Mouse (Mus musculus) limb, embryonic 11.5 days (tissue): Measurements from ENCODE around the gene Itgb3. TPM values are rescaled to one million over a fixed set of nuclear protein-coding genes. Genes with fewer than 3 reads are reported as not detected.

Source experiments
- ATAC-seq: fragments of 200-750 bp; cut with Nextera tagmentation; 2 replicates; pipeline ENCODE4 v1.8.0; 2017; ENCODE audit warnings: low read depth; ENCODE audit not compliant: insufficient number of reproducible peaks, low FRiP score, low TSS enrichment
- DNase-seq: peaks from one replicate; pipeline ENCODE4 v3.0.0-alpha.2; 2015; ENCODE audit warnings: low spot score
- H3K27ac ChIP-seq: fragments of 300-500 bp; sonication (generic); replicated peaks from 2 replicates; pipeline ENCODE4 v1.5.1; 2014; ENCODE audit warnings: low read depth, mild to moderate bottlenecking, low read length
- H3K27me3 ChIP-seq: fragments of 300-500 bp; sonication (generic); 2 replicates; pipeline ENCODE4 v1.6.1; 2014; ENCODE audit warnings: mild to moderate bottlenecking, low read length, mixed read lengths; ENCODE audit not compliant: control insufficient read depth, insufficient read depth
- H3K36me3 ChIP-seq: fragments of 300-500 bp; sonication (generic); 2 replicates; pipeline ENCODE4 v1.6.1; 2014; ENCODE audit warnings: mild to moderate bottlenecking, low read length, moderate library complexity, mixed read lengths; ENCODE audit not compliant: control insufficient read depth, insufficient read depth
- H3K4me1 ChIP-seq: fragments of 300-500 bp; sonication (generic); 2 replicates; pipeline ENCODE4 v1.6.1; 2014; ENCODE audit warnings: low read length, mixed read lengths; ENCODE audit not compliant: control insufficient read depth, insufficient read depth
- H3K4me2 ChIP-seq: fragments of 300-500 bp; sonication (generic); 2 replicates; pipeline ENCODE4 v1.6.1; 2014; ENCODE audit warnings: low read depth, mild to moderate bottlenecking, moderate library complexity; ENCODE audit not compliant: severe bottlenecking
- H3K4me3 ChIP-seq: fragments of 300-500 bp; sonication (generic); 2 replicates; pipeline ENCODE4 v1.5.1; 2014; ENCODE audit warnings: low read depth, low read length
- H3K9ac ChIP-seq: fragments of 300-500 bp; sonication (generic); 2 replicates; pipeline ENCODE4 v1.6.1; 2014; ENCODE audit warnings: mild to moderate bottlenecking, low read length
- H3K9me3 ChIP-seq: fragments of 300-500 bp; sonication (generic); 2 replicates; pipeline ENCODE4 v1.6.1; 2016; ENCODE audit warnings: low read length; ENCODE audit not compliant: control insufficient read depth
- WGBS: fragments of 180-500 bp; shearing (Covaris S2); extraction: QIAGEN DNeasy Blood & Tissue Kit; methylation state at CpG from one replicate; pipeline ENCODE4 v1.1.7; 2014; 5-methylcytosine and 5-hydroxymethylcytosine counted together
- polyA plus RNA-seq: library from polyadenylated mRNA; unstranded; fragments of >200 nt; fragmentation: Nextera tagmentation; extraction: Ambion mirVana; gene quantifications from 2 replicates; pipeline ENCODE4 v1.2.1, GENCODE M21; 2014

Itgb3 gene
- polyA plus RNA-seq, 1 experiment from 2014 or later: 1.1 TPM

DNA sequence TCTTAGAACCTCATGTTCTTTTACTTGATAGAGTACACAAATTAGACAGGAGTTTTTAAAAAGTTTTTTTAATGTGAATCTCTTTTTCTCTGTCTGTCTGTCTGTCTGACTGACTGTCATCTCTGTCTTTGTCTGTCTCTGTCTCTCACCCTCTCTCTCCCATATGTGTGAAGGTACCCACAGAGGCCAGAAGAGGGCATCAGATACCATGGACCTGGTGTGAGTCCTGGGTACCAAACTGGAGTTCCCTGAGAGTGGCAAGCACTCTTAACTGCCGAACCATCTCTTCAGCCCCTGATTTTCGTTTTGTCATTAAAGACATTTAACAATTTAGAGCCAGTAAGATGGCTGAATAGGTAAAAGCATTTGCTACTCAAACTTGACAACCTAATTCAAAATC is 99.3 kb downstream of the Itgb3 start:
- no peak for DNase-seq
- no peak for ATAC-seq

More for the DNA sequence above, 99.3 kb downstream of the Itgb3 start:
- Histone ChIP-seq H3K9ac (no peak overlapping the region), H3K4me3 (no peak overlapping the region), H3K4me1 (no peaks in the 10 kb centered on the region), H3K4me2 (no peak overlapping the region), H3K36me3 (no peaks in the 10 kb centered on the region), H3K27me3 (no peaks in the 10 kb centered on the region), H3K9me3 (no peaks in the 10 kb centered on the region), H3K27ac (no peak overlapping the region)
- WGBS: 69% methylated on average over 2 of the region's 2 CpGs

Other genes starting within 250 kb of the Itgb3 start
- gene Kansl1, start 139.1 kb upstream of the Itgb3 start, polyA plus RNA-seq: 33.6 and 38.8 TPM in 2 replicates
- 57.6 and 64.2 TPM in 2 replicates for gene Cdc27, start 57.4 kb upstream of the Itgb3 start, polyA plus RNA-seq
- 4.1 and 6.0 TPM in 2 replicates for gene Myl4, start 57.3 kb upstream of the Itgb3 start, polyA plus RNA-seq
- gene Gm11639, start 77.7 kb downstream of the Itgb3 start, polyA plus RNA-seq: not detected in 2 replicates